Mouse (Mus musculus) cerebellum, adult 11 months (tissue): Measurements from ENCODE around the gene Prepl.

Source experiments
- DNase-seq: peaks from one replicate; pipeline ENCODE4 v3.0.0; 2022

Gene Prepl

GRCm38 (mm10) chr17:85090120-85091099, at the start of gene Prepl, which contains the start of gene Camkmt:
Gene Prepl, minus strand, starts transcription at chr17:85090241.
Gene Camkmt, plus strand, starts transcription at chr17:85090552.
- DNase-seq, result peak; percentile 95

- no peak for DNase-seq
These were observed 48.4 kb upstream of the Prepl start for GRCm38 (mm10) chr17:85138393-85138792.

- peak; percentile 43 for DNase-seq
These were observed 26.6 kb upstream of the Prepl start for GRCm38 (mm10) chr17:85116643-85117042.

- no peak for DNase-seq
These were observed 23.4 kb upstream of the Prepl start for GRCm38 (mm10) chr17:85113441-85113840.

GRCm38 (mm10) chr17:85110640-85111039, 20.6 kb upstream of the Prepl start:
- no peak for DNase-seq

- no peak for DNase-seq
These were observed 13.3 kb upstream of the Prepl start for GRCm38 (mm10) chr17:85103310-85103709.

- DNase-seq, result no peak
These were observed 11.7 kb upstream of the Prepl start for GRCm38 (mm10) chr17:85101751-85102150.

- no peak for DNase-seq
These were observed 10.2 kb upstream of the Prepl start for GRCm38 (mm10) chr17:85100232-85100631.

GRCm38 (mm10) chr17:85098677-85099323, 8.8 kb upstream of the Prepl start:
- DNase-seq, result no peak

GRCm38 (mm10) chr17:85096396-85096795, 6.4 kb upstream of the Prepl start:
- DNase-seq, result no peak

GRCm38 (mm10) chr17:85091762-85092161, 1.7 kb upstream of the Prepl start:
- no peak for DNase-seq

GRCm38 (mm10) chr17:85089621-85090020, 420 bp downstream of the Prepl start:
- no peak for DNase-seq

GRCm38 (mm10) chr17:85089011-85089410, 1.0 kb downstream of the Prepl start:
- peak; percentile 29 for DNase-seq

GRCm38 (mm10) chr17:85088401-85088800, 1.6 kb downstream of the Prepl start:
- no peak for DNase-seq

- DNase-seq, result peak; percentile 54
These were observed 2.5 kb downstream of the Prepl start for GRCm38 (mm10) chr17:85087591-85087990.

- DNase-seq, result no peak
These were observed 3.5 kb downstream of the Prepl start for GRCm38 (mm10) chr17:85086501-85086900.

GRCm38 (mm10) chr17:85085335-85085734, 4.7 kb downstream of the Prepl start:
- DNase-seq, result no peak

- no peak for DNase-seq
These were observed 9.3 kb downstream of the Prepl start for GRCm38 (mm10) chr17:85080781-85081180.

- DNase-seq, result no peak
These were observed 10.8 kb downstream of the Prepl start for GRCm38 (mm10) chr17:85079276-85079675.

GRCm38 (mm10) chr17:85074083-85074482, 16.0 kb downstream of the Prepl start:
- DNase-seq, result no peak

- no peak for DNase-seq
These were observed 16.8 kb downstream of the Prepl start for GRCm38 (mm10) chr17:85073214-85073613.

GRCm38 (mm10) chr17:85072383-85072782, 17.7 kb downstream of the Prepl start:
- no peak for DNase-seq

GRCm38 (mm10) chr17:85071088-85071775, 18.8 kb downstream of the Prepl start:
- DNase-seq, result no peak
